Mouse (Mus musculus): ENCODE measurements around the gene Btg2.

GRCm38 (mm10) chr1:134049542-134049941, 29.4 kb downstream of the Btg2 start:
- TF ChIP-seq CTCF (IDR thresholded peaks at IDR 0.05; ENCODE audit: extremely low read depth, insufficient read depth, low read length) (no peak), POLR2A (IDR thresholded peaks at IDR 0.05; ENCODE audit: extremely low read depth, insufficient read depth, low read length) (no peak)
